23 mouse cellular contexts compared by ENCODE assay signal in genomic region chr14:48641462-48642395, GRCm38 (mm10). TPM values are rescaled to one million over a fixed set of nuclear protein-coding genes. Genes with fewer than 3 reads are reported as not detected.
"Had no signal": no experiment of that assay in that cellular context is flagged by ENCODE, and none has a peak within 500 bp of the region (broad histone marks: within the 10 kb centered on the region; RNA-seq: fewer than 3 reads in every experiment).

No protein-coding gene starts in this region.

- H3K4me2 ChIP-seq: limb, embryonic 12.5 days; limb, embryonic 15.5 days; liver, embryonic 11.5 days; lung, embryonic 14.5 days had no signal

- H3K27me3 ChIP-seq: limb, embryonic 15.5 days had no signal

- H3K4me3 ChIP-seq: layer of hippocampus, adult 2 months; limb, embryonic 12.5 days; limb, embryonic 15.5 days had no signal

- DNase-seq: kidney, adult 9 months; kidney, postnatal 14 days; layer of hippocampus, adult 9-11 months; liver, postnatal 0 days; lung, embryonic 14.5 days; midbrain, embryonic 14.5 days; thymus, adult 18-20 months; thymus, postnatal 36 days had no signal

- H3K9me3 ChIP-seq: limb, embryonic 12.5 days; limb, embryonic 15.5 days had no signal

- ATAC-seq: liver, postnatal 0 days; lung, postnatal 0 days had no signal

- H3K9ac ChIP-seq: limb, embryonic 12.5 days; limb, embryonic 15.5 days; liver, embryonic 14.5 days; liver, postnatal 0 days; lung, embryonic 14.5 days had no signal

- H3K36me3 ChIP-seq: limb, embryonic 12.5 days; limb, embryonic 15.5 days had no signal

- H3K4me1 ChIP-seq: limb, embryonic 15.5 days had no signal

- H3K27ac ChIP-seq: layer of hippocampus, adult 2 months; limb, embryonic 12.5 days; limb, embryonic 15.5 days; liver, embryonic 14.5 days; macrophage had no signal

RNA-seq across cellular contexts. Expression of gene Otx2, which starts 31.9 kb away (rescaled TPM):
- polyA plus RNA-seq: kidney, embryonic 16.5 days; large intestine, adult 2 months; limb, embryonic 12.5 days; limb, embryonic 15.5 days; liver, embryonic 11.5 days; liver, postnatal 0 days; lung, embryonic 14.5 days; lung, postnatal 0 days; macrophage; neural tube, embryonic 14.5 days; small intestine, adult 2 months; spleen, adult 2 months; stomach, embryonic 16.5 days; testis, adult 2 months; urinary bladder, adult 2 months had no signal
